Mouse (Mus musculus): ENCODE measurements at regions not wholly inside any gene's neighbourhood (a gene's known extent, or its start where the extent isn't known, plus 50 kb on each side); places are given as distances from the start of the nearest gene placed in this dataset.
A peak's percentile ranks its signal among the peaks of the same experiment; 100 is the strongest.

DNA sequence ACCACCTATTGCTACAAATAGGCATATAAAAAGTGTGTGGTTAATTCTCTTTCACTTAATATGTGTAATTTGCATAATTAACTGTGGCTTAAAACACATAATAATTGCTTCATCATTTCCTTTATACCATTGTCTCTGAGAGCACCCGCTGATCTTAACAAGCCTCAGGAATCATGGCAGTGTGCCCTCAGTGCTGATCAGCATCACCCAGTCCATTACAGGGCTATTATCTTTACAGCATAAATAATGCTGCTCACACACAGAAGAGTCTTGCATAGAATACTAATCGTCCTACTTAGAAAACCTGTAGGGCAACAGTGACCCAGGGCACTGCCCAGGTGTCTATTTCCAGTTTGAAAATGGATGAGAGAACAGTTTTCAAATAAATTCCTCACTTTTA is 102.4 kb downstream of the Gm597 start:
- Histone ChIP-seq H3K9ac (no peak overlapping the region), H3K4me1 (no peaks in the 10 kb centered on the region), H3K4me2 (replicated peaks) (no peak overlapping the region), H3K9me3 (no peaks in the 10 kb centered on the region), H3K27me3 (replicated peaks) (no peaks in the 10 kb centered on the region), H3K27ac (no peak overlapping the region), H3K4me3 (no peak overlapping the region), H3K36me3 (no peaks in the 10 kb centered on the region)
- 59% methylated on average over 2 of the region's 2 CpGs for WGBS
- peak; percentile 71 for ATAC-seq (ENCODE audit: low FRiP score, low read depth)

GRCm38 (mm10) chr1:28675336-28675735 is 104.7 kb downstream of the Gm597 start:
- Histone ChIP-seq H3K27ac (no peak overlapping the region), H3K36me3 (no peaks in the 10 kb centered on the region), H3K4me3 (no peak overlapping the region), H3K4me2 (replicated peaks) (no peak overlapping the region), H3K4me1 (no peaks in the 10 kb centered on the region), H3K9ac (no peak overlapping the region), H3K27me3 (replicated peaks) (no peaks in the 10 kb centered on the region), H3K9me3 (no peaks in the 10 kb centered on the region)
- WGBS, result 63% methylated on average over 1 of the region's 1 CpGs
- ATAC-seq (ENCODE audit: low FRiP score, low read depth), result no peak

- Histone ChIP-seq H3K27me3 (replicated peaks) (no peaks in the 10 kb centered on the region), H3K4me3 (no peak overlapping the region), H3K4me1 (no peaks in the 10 kb centered on the region), H3K9ac (no peak overlapping the region), H3K9me3 (no peaks in the 10 kb centered on the region), H3K27ac (no peak overlapping the region), H3K36me3 (no peaks in the 10 kb centered on the region), H3K4me2 (replicated peaks) (no peak overlapping the region)
- 0 out of 2 replicates have a peak, but pooled peaks have one; percentile 21 for ATAC-seq (ENCODE audit: low FRiP score, low read depth)
- 89% methylated on average over 4 of the region's 4 CpGs for WGBS
Measured at GRCm38 (mm10) chr1:28640818-28641217, 139.2 kb downstream of the Gm597 start.

GRCm38 (mm10) chr1:28622745-28623144 is 157.3 kb downstream of the Gm597 start:
- WGBS, result 89% methylated on average over 9 of the region's 9 CpGs
- ATAC-seq (ENCODE audit: low FRiP score, low read depth), result no peak
- Histone ChIP-seq H3K4me2 (replicated peaks) (no peak overlapping the region), H3K36me3 (no peaks in the 10 kb centered on the region), H3K4me3 (no peak overlapping the region), H3K4me1 (no peaks in the 10 kb centered on the region), H3K27me3 (replicated peaks) (no peaks in the 10 kb centered on the region), H3K27ac (no peak overlapping the region), H3K9ac (no peak overlapping the region), H3K9me3 (no peaks in the 10 kb centered on the region)

DNA sequence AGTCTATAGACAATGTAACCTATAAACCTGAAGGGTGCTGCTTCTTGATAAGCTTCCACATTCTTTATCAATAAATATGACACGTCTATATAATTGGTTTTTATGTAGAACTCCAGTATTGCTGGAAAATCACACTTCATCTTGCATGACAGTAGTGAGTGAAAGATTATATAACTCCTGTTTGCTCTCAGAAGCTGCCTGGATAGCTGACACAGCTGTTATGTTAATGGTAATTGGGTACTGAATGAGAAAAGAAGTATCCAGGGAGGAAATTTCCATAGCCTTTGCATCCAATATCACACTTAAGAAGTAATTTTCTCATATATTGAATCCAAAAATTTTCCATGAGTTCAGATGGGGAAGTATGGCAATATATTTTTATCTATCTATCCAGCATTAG is 177.7 kb downstream of the Gm597 start:
- Histone ChIP-seq H3K27ac (no peak overlapping the region), H3K4me3 (no peak overlapping the region), H3K4me1 (no peaks in the 10 kb centered on the region), H3K4me2 (replicated peaks) (no peak overlapping the region), H3K9ac (no peak overlapping the region), H3K9me3 (no peaks in the 10 kb centered on the region), H3K27me3 (replicated peaks) (no peaks in the 10 kb centered on the region), H3K36me3 (no peaks in the 10 kb centered on the region)
- no peak for ATAC-seq (ENCODE audit: low FRiP score, low read depth)
- 62% methylated on average over 1 of the region's 1 CpGs for WGBS

GRCm38 (mm10) chr1:28565383-28566154 is 214.5 kb downstream of the Gm597 start:
- no peak overlapping the region for H3K27ac ChIP-seq
- 65% methylated on average over 11 of the region's 11 CpGs for WGBS
- no peaks in the 10 kb centered on the region for H3K36me3 ChIP-seq
- no peak overlapping the region for H3K4me3 ChIP-seq
- no peaks in the 10 kb centered on the region for H3K27me3 ChIP-seq (replicated peaks)
- no peaks in the 10 kb centered on the region for H3K9me3 ChIP-seq
- ATAC-seq (ENCODE audit: low FRiP score, low read depth), result peak; percentile 44; the same call in 1 of the 2 replicates
- H3K9ac ChIP-seq, result no peak overlapping the region
- H3K4me1 ChIP-seq, result no peaks in the 10 kb centered on the region
- H3K4me2 ChIP-seq (replicated peaks), result no peak overlapping the region

DNA sequence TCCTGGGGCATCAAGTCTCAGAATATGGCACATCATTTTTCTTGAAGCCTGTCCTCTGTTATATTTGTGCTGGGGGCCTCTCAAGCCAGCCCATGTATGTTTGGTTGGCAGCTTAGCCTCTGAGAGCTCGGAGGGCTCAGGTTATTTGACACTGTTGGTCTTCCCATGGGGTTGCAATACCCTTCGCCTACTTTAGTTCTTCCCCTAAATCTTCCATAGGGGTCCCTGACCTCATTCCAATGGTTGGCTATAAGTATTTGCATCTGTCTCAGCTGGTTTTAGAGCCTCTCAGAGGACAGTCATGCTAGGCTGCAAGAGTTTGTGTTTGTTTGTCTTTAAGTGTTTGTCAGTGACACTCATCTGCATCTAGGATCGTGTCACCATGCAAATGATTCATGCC is 216.2 kb downstream of the Gm597 start:
- Histone ChIP-seq H3K36me3 (no peaks in the 10 kb centered on the region), H3K27ac (no peak overlapping the region), H3K4me3 (no peak overlapping the region), H3K9me3 (no peaks in the 10 kb centered on the region), H3K27me3 (replicated peaks) (no peaks in the 10 kb centered on the region), H3K4me2 (replicated peaks) (no peak overlapping the region), H3K4me1 (no peaks in the 10 kb centered on the region), H3K9ac (no peak overlapping the region)
- 63% methylated on average over 3 of the region's 3 CpGs for WGBS
- no peak for ATAC-seq (ENCODE audit: low FRiP score, low read depth)

Data from neural tube, embryonic 12.5 days (tissue).